Mouse (Mus musculus) myocyte (in vitro differentiated cells): ENCODE measurements at regions not wholly inside any gene's neighbourhood (a gene's known extent, or its start where the extent isn't known, plus 50 kb on each side); places are given as distances from the start of the nearest gene placed in this dataset.

Source experiments
- MYOD1 ChIP-seq, 3 experiments: IDR thresholded peaks; one replicate each; pipeline ENCODE4 v1.6.1; 2011; ENCODE audit warnings: control low read depth in 2 of 3, low read depth in 2 of 3, mild to moderate bottlenecking in 2 of 3, moderate library complexity in 1 of 3; ENCODE audit not compliant: insufficient read length in 2 of 3, control insufficient read depth in 1 of 3
- MYOG ChIP-seq, 3 experiments: IDR thresholded peaks; one replicate each; pipeline ENCODE4 v1.6.1; 2011; ENCODE audit warnings: control low read depth in 2 of 3, low read depth in 2 of 3, mild to moderate bottlenecking in 2 of 3; ENCODE audit not compliant: insufficient read length in 2 of 3, control insufficient read depth in 1 of 3, insufficient read depth in 1 of 3
- POLR2A ChIP-seq: IDR thresholded peaks from one replicate; pipeline ENCODE4 v1.6.1; 2011; ENCODE audit warnings: low read depth, mild to moderate bottlenecking, control low read depth, moderate library complexity; ENCODE audit not compliant: insufficient read length
- SRF ChIP-seq: IDR thresholded peaks from one replicate; pipeline ENCODE4 v1.6.1; 2011; ENCODE audit warnings: low read depth; ENCODE audit not compliant: control insufficient read depth, insufficient read length
- TCF3 ChIP-seq: IDR thresholded peaks from one replicate; pipeline ENCODE4 v1.6.1; 2011; ENCODE audit warnings: low read depth, control low read depth; ENCODE audit not compliant: insufficient read length

GRCm38 (mm10) chr6:117080973-117081372 lies 87.4 kb upstream of the Cxcl12 start:
- TF ChIP-seq MYOG (IDR thresholded peaks at IDR 0.05; ENCODE audit: control insufficient read depth in 1 of 3, insufficient read depth in 1 of 3, insufficient read length in 2 of 3, low read depth in 2 of 3): no peak
- TF ChIP-seq POLR2A: no peak
- no peak for TF ChIP-seq SRF
- TF ChIP-seq TCF3: no peak
- no peak for TF ChIP-seq MYOD1 (IDR thresholded peaks at IDR 0.05; ENCODE audit: control insufficient read depth in 1 of 3, insufficient read length in 2 of 3, low read depth in 2 of 3)
